Mouse (Mus musculus): Measurements from ENCODE around the gene Slc7a14. TPM values are rescaled to one million over a fixed set of nuclear protein-coding genes. Genes with fewer than 3 reads are reported as not detected.

Gene Slc7a14
- polyA plus RNA-seq, 1 experiment from 2014 or later: 0.01 TPM

DNA sequence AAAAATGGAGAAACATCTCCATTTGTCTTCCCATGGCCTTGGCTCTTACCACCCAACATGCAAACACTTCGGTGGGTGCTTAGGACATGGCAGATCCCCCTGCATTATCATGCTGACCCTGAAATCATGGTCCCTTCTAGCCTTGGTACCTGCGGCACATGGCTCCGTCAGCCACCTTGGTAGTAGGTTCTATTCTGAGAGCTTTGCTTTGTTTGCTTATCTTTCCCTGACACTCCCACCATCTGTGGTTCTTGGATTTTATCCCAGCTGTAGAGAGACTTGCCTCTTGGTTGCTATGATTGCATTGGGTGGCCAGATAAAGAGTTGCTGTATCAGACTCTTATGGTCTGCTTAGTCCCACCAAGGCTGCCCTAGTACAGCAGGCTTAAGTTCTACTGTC lies 46.6 kb downstream of the Slc7a14 start:
- H3K27me3 ChIP-seq (ENCODE audit: insufficient read depth, low read length): no peaks in the 10 kb centered on the region
- H3K27ac ChIP-seq: no peak overlapping the region
- 86% methylated on average over 3 of the region's 3 CpGs for WGBS
- no peaks in the 10 kb centered on the region for H3K9me3 ChIP-seq (replicated peaks; ENCODE audit: low read length)
- no peak overlapping the region for H3K9ac ChIP-seq (ENCODE audit: low read depth, low read length)
- no peak for TF ChIP-seq CTCF (IDR thresholded peaks at IDR 0.05; ENCODE audit: low read depth)
- ATAC-seq (replicated peaks; ENCODE audit: low FRiP score, low read depth) (no peak), DNase-seq (ENCODE audit: low spot score) (no peak)
- no peak overlapping the region for H3K4me3 ChIP-seq (replicated peaks; ENCODE audit: low read depth, low read length)
- peaks cover 6% of the 10 kb centered on the region; the same call in 1 of the 2 replicates for H3K4me1 ChIP-seq (replicated peaks; ENCODE audit: insufficient read depth, low read length)
- no peak overlapping the region for H3K4me2 ChIP-seq (ENCODE audit: low read length)
- H3K36me3 ChIP-seq (ENCODE audit: insufficient read depth, low read length): no peaks in the 10 kb centered on the region

DNA sequence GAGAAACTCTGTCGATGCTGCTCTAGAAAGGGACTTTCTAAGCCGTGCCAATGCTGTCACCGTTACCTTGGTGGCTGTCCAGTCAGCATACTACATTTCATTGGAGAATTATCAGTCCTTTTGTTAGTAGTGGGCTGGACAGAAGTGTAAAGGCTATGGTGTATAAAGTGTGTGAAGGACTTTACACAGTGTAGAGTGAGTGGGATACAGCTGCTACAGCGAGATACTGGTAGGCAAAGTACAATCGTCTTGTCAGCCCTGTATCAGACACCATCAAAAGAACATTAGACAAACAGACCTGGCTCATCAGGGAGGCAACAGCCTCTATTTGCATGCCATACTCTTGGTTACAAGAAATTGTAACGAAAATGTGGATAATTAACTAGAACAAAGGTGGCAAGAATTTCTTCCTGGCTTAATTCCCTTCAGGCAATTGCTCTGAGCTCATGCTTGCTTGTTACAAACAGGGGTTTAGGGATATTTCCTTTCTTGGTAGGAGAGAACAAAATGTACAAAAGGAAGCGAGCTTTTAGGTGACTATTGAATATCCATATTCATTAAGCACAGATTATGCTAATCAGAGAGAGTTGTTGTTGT lies 48.7 kb downstream of the Slc7a14 start:
- Histone ChIP-seq H3K4me2 (ENCODE audit: low read length) (no peak overlapping the region), H3K4me1 (replicated peaks; ENCODE audit: insufficient read depth, low read length) (peaks cover 6% of the 10 kb centered on the region; the same call in 1 of the 2 replicates), H3K27me3 (ENCODE audit: insufficient read depth, low read length) (no peaks in the 10 kb centered on the region), H3K9ac (ENCODE audit: low read depth, low read length) (no peak overlapping the region), H3K4me3 (replicated peaks; ENCODE audit: low read depth, low read length) (no peak overlapping the region), H3K9me3 (replicated peaks; ENCODE audit: low read length) (no peaks in the 10 kb centered on the region), H3K27ac (peak overlapping the region; percentile 62), H3K36me3 (ENCODE audit: insufficient read depth, low read length) (no peaks in the 10 kb centered on the region)
- DNase-seq (ENCODE audit: low spot score) (no peak), ATAC-seq (replicated peaks; ENCODE audit: low FRiP score, low read depth) (no peak)
- no peak for TF ChIP-seq CTCF (IDR thresholded peaks at IDR 0.05; ENCODE audit: low read depth)
- 52% methylated on average over 7 of the region's 7 CpGs for WGBS

DNA sequence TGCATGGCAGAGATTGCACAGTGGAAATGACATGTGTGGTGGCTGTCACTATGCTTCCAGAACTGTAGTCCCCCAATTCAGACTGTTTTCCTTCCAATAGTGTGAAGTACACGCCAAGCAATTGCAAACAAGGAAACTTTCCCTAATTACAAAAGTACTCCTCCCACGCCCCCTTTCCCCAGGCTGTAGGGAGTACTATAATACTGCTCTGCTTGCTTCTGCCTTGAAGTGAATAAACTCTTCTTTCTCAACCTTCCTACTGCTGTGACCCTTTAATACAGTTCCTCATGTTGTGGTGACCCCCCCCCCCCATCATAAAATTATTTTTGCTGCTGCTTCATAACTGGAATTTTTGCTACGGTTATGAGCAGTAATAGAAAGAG lies 49.2 kb downstream of the Slc7a14 start:
- no peak overlapping the region for H3K4me2 ChIP-seq (ENCODE audit: low read length)
- H3K36me3 ChIP-seq (ENCODE audit: insufficient read depth, low read length): no peaks in the 10 kb centered on the region
- no peaks in the 10 kb centered on the region for H3K27me3 ChIP-seq (ENCODE audit: insufficient read depth, low read length)
- no peak overlapping the region for H3K4me3 ChIP-seq (replicated peaks; ENCODE audit: low read depth, low read length)
- peak overlapping the region; percentile 62; the same call in 1 of the 2 replicates for H3K27ac ChIP-seq
- H3K9ac ChIP-seq (ENCODE audit: low read depth, low read length): no peak overlapping the region
- ATAC-seq (replicated peaks; ENCODE audit: low FRiP score, low read depth) (peak; percentile 31; the same call in 1 of the 2 replicates), DNase-seq (ENCODE audit: low spot score) (no peak)
- 44% methylated on average over 3 of the region's 3 CpGs for WGBS
- H3K4me1 ChIP-seq (replicated peaks; ENCODE audit: insufficient read depth, low read length): peaks cover 6% of the 10 kb centered on the region; the same call in 1 of the 2 replicates
- no peak for TF ChIP-seq CTCF (IDR thresholded peaks at IDR 0.05; ENCODE audit: low read depth)
- H3K9me3 ChIP-seq (replicated peaks; ENCODE audit: low read length): no peaks in the 10 kb centered on the region

DNA sequence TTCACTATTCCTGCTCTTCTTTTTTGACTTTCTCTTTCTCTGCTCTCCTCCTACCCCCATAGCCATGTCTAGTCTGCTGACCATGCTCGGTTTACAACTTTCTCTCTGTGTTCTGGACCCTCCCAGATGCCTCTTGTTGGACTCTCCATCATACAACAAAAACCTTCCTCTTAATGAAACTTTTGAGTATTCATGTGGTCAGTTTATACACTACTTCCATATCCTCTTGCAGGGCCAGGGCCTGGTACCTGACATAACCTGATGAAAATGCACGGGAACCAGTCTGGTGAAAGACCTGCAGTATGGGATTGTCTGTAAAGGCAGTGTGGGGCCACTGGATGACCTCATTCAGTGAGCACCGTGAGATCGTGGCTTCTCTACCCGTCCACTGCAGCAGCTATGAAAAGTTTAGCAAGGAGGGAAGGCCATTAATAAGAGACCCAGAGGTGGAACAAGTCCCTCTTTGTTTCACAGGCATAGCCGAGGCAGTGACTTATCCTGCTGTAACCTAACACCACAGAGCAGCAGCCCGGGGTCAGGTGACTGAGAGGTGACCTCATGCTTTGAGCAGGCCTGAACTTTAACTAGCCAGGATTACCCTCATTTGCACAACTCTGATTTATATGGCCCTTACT lies 49.7 kb downstream of the Slc7a14 start:
- WGBS: 19% methylated on average over 7 of the region's 7 CpGs
- no peak for TF ChIP-seq CTCF (IDR thresholded peaks at IDR 0.05; ENCODE audit: low read depth)
- Histone ChIP-seq H3K4me3 (replicated peaks; ENCODE audit: low read depth, low read length) (no peak overlapping the region), H3K27ac (peak overlapping the region; percentile 62), H3K4me1 (replicated peaks; ENCODE audit: insufficient read depth, low read length) (peaks cover 6% of the 10 kb centered on the region; the same call in 1 of the 2 replicates), H3K4me2 (ENCODE audit: low read length) (no peak overlapping the region), H3K9me3 (replicated peaks; ENCODE audit: low read length) (no peaks in the 10 kb centered on the region), H3K27me3 (ENCODE audit: insufficient read depth, low read length) (no peaks in the 10 kb centered on the region), H3K36me3 (ENCODE audit: insufficient read depth, low read length) (no peaks in the 10 kb centered on the region), H3K9ac (ENCODE audit: low read depth, low read length) (no peak overlapping the region)
- DNase-seq (ENCODE audit: low spot score): peak; percentile 77
- peak; percentile 95 for ATAC-seq (replicated peaks; ENCODE audit: low FRiP score, low read depth)

DNA sequence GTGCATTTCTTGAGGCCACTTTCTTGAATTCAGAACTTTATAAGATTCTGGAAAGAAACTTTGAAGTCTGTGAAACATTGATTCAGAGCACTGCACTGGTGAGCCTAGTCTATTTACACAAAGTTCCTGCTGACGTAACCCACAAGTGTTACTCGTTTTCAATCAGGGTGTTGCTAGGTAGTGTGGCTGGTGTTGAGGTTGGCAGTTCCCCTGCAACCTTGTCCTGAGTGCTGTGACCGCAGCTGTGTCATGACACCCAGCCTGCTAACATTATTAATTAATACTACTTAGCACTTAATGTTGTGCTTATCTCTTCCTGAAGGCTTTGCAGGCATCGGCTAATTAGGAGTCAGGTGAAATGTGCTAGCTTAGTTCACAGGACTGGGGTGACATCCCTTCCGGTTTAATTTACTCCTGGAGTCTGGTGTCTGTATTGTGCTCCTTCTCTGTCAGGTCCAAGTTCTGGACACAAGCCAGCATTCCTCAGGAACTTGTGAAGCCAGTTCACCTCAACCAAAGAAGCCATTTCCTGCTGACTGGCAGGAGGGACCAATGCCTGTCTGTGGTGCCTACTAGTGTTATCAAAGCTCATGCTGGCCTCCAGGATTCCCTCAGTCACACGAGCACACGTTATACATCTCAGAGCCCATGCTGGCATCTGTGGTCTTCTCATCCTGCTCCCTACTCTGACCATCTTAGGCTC lies 50.5 kb downstream of the Slc7a14 start:
- Histone ChIP-seq H3K36me3 (ENCODE audit: insufficient read depth, low read length) (no peaks in the 10 kb centered on the region), H3K4me2 (ENCODE audit: low read length) (no peak overlapping the region)

DNA sequence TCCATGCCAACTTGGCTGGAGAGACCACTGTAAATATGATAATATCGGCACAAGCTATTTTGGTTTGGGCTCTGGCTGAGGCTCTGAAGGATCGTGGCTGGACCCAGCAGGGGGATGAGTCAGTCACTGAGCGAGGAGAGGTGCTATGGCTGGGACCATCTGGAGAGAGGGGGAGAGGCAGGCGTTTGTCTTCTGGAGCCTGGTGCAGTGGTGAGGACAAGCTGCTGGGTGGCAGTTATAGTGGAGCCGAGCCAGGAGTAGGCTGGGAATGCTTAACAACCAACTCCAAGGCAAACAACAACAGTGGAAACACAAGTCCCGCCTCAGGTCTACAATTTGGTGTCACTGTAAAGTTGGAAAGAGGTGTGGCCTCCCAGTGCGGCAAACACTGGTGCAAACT lies 55.8 kb downstream of the Slc7a14 start:
- H3K27me3 ChIP-seq (ENCODE audit: insufficient read depth, low read length): no peaks in the 10 kb centered on the region
- ATAC-seq (replicated peaks; ENCODE audit: low FRiP score, low read depth): no peak
- WGBS: 74% methylated on average over 7 of the region's 7 CpGs
- no peak for DNase-seq (ENCODE audit: low spot score)
- H3K4me3 ChIP-seq (replicated peaks; ENCODE audit: low read depth, low read length): no peak overlapping the region
- H3K4me2 ChIP-seq (ENCODE audit: low read length): no peak overlapping the region
- no peaks in the 10 kb centered on the region for H3K9me3 ChIP-seq (replicated peaks; ENCODE audit: low read length)
- no peak overlapping the region for H3K27ac ChIP-seq
- no peak for TF ChIP-seq CTCF (IDR thresholded peaks at IDR 0.05; ENCODE audit: low read depth)
- H3K4me1 ChIP-seq (replicated peaks; ENCODE audit: insufficient read depth, low read length): no peaks in the 10 kb centered on the region
- H3K9ac ChIP-seq (ENCODE audit: low read depth, low read length): no peak overlapping the region
- no peaks in the 10 kb centered on the region for H3K36me3 ChIP-seq (ENCODE audit: insufficient read depth, low read length)

More for the DNA sequence above, 50.5 kb downstream of the Slc7a14 start:
- peaks cover 6% of the 10 kb centered on the region; the same call in 1 of the 2 replicates for H3K4me1 ChIP-seq (replicated peaks; ENCODE audit: insufficient read depth, low read length)
- TF ChIP-seq CTCF (IDR thresholded peaks at IDR 0.05; ENCODE audit: low read depth): no peak
- no peak overlapping the region for H3K9ac ChIP-seq (ENCODE audit: low read depth, low read length)
- DNase-seq (ENCODE audit: low spot score) (no peak), ATAC-seq (replicated peaks; ENCODE audit: low FRiP score, low read depth) (no peak)
- no peak overlapping the region for H3K4me3 ChIP-seq (replicated peaks; ENCODE audit: low read depth, low read length)
- peak overlapping the region; percentile 52; the same call in 1 of the 2 replicates for H3K27ac ChIP-seq
- 46% methylated on average over 7 of the region's 7 CpGs for WGBS
- H3K27me3 ChIP-seq (ENCODE audit: insufficient read depth, low read length): no peaks in the 10 kb centered on the region
- H3K9me3 ChIP-seq (replicated peaks; ENCODE audit: low read length): no peaks in the 10 kb centered on the region
